Mouse (Mus musculus) hindbrain, embryonic 13.5 days (tissue): ENCODE measurements at regions not wholly inside any gene's neighbourhood (a gene's known extent, or its start where the extent isn't known, plus 50 kb on each side); places are given as distances from the start of the nearest gene placed in this dataset.

Source experiments
- ATAC-seq: fragments of 200-750 bp; cut with Nextera tagmentation; 2 replicates; pipeline ENCODE4 v1.8.0; 2017; ENCODE audit warnings: moderate TSS enrichment; ENCODE audit not compliant: low FRiP score
- H3K27ac ChIP-seq: fragments of 300-500 bp; sonication (generic); 2 replicates; pipeline ENCODE4 v1.5.1; 2015; ENCODE audit warnings: inconsistent platforms, mild to moderate bottlenecking, moderate library complexity
- H3K27me3 ChIP-seq: fragments of 300-500 bp; sonication (generic); 2 replicates; pipeline ENCODE4 v1.6.1; 2015; ENCODE audit warnings: mild to moderate bottlenecking, inconsistent platforms
- H3K36me3 ChIP-seq: fragments of 300-500 bp; sonication (generic); 2 replicates; pipeline ENCODE4 v1.6.1; 2015; ENCODE audit warnings: mild to moderate bottlenecking, inconsistent platforms
- H3K4me1 ChIP-seq: fragments of 300-500 bp; sonication (generic); replicated peaks from 2 replicates; pipeline ENCODE4 v1.6.1; 2015; ENCODE audit warnings: inconsistent platforms
- H3K4me2 ChIP-seq: fragments of 300-500 bp; sonication (generic); 2 replicates; pipeline ENCODE4 v1.6.1; 2015; ENCODE audit warnings: inconsistent platforms, mild to moderate bottlenecking, moderate library complexity
- H3K4me3 ChIP-seq: fragments of 300-500 bp; sonication (generic); 2 replicates; pipeline ENCODE4 v1.5.1; 2015; ENCODE audit warnings: mild to moderate bottlenecking, inconsistent platforms
- H3K9ac ChIP-seq: fragments of 300-500 bp; sonication (generic); 2 replicates; pipeline ENCODE4 v1.6.1; 2015; ENCODE audit warnings: mild to moderate bottlenecking, inconsistent platforms
- H3K9me3 ChIP-seq: fragments of 300-500 bp; sonication (generic); 2 replicates; pipeline ENCODE4 v1.6.1; 2016; ENCODE audit warnings: inconsistent platforms
- WGBS: fragments of 180-500 bp; shearing (Covaris S2); methylation state at CpG from one replicate; pipeline ENCODE4 v1.1.7; 2015; 5-methylcytosine and 5-hydroxymethylcytosine counted together

DNA sequence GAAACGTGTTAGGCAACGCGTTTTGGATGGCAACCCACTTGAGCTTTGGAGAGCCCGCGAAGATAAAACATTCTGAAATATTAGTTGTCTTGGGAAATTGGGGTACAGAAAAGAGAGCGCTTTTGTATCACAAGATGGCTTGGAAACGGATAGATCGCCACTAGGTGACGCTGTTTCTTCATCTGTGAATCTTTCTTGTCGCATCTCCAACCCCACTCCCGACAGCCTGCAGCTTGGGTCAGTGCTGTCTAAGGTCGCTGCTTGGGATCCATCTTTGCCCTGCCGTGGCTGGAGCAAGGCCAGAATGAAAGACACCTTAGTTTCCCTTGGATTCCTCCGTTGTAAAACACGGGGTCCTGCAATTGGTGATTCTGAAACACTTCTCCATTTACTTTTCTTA lies 88.3 kb downstream of the Aldh8a1 start:
- Histone ChIP-seq H3K36me3 (no peaks in the 10 kb centered on the region), H3K4me3 (no peak overlapping the region), H3K9ac (no peak overlapping the region; the same call in 1 of the 2 replicates), H3K4me2 (peak overlapping the region; percentile 35), H3K9me3 (no peaks in the 10 kb centered on the region), H3K4me1 (peaks cover 12% of the 10 kb centered on the region; the same call in 1 of the 2 replicates), H3K27ac (no peak overlapping the region), H3K27me3 (peaks cover 37% of the 10 kb centered on the region)
- ATAC-seq = peak; percentile 79
- 3% methylated on average over 15 of the region's 15 CpGs for WGBS

DNA sequence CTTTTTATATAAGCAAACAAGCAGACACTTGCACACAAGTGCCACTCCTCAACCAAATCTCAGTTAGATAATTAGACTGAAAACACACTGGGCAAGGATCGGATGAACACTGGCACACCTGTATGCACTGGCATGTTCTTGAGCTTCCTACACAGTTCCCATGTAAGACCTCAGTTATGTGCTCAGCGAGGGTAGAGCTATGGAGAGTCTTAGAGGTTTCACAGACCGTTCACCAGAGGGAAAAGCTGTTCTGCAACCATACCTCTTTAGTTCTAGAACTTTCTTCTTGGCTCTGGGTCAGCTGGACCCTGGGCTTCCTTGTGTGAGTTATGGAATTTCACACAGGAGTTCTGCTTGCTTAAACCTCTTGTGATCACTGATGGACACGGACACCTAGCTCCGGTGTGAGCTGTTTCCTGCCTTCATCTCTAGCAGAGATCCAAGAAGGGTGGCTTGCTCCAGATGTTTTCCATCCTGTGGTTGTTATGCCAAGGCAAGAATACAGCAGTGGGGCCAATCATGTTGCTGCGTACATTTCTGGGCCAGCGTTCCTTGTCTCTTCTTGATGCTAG lies 88.8 kb downstream of the Aldh8a1 start:
- ATAC-seq = no peak
- H3K4me1 ChIP-seq = 0 out of 2 replicates have a peak, but pooled peaks cover 8% of the 10 kb centered on the region
- no peak overlapping the region for H3K9ac ChIP-seq
- H3K27me3 ChIP-seq = peaks cover 42% of the 10 kb centered on the region
- H3K36me3 ChIP-seq = no peaks in the 10 kb centered on the region
- no peaks in the 10 kb centered on the region for H3K9me3 ChIP-seq
- WGBS = 72% methylated on average over 7 of the region's 7 CpGs
- no peak overlapping the region for H3K4me3 ChIP-seq
- no peak overlapping the region for H3K27ac ChIP-seq
- no peak overlapping the region for H3K4me2 ChIP-seq

DNA sequence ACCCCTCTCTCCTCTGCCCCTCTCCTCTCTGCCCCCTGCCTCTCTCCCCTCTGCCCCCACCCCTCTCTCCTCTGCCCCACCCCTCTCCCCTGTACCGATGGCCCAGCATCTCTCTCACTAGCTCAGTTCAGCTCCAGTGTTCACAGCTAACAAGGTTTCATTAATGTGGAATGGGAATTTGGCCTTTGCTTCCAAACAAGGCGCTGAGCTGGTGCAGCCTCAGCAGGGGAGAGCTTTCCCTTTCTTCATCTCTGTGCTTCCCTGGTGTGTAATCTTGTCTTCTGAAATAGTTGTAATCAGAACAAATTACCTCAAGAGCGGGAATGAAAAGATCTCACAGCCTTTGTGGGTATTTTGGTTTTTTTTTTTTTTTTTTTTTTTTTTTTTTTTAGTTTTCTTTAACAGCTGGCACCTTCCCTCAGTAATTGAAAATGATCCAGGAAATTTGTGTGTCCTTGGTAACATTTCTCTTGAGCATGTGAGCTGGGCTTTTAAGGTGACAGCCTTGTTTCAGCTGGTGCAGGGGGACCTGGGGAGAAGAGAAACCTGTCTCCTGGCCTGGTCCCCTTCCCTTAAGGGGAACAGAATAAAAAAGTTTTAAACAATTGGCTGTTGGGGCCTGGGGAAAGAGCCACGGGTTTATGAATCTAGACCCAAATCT lies 90.5 kb downstream of the Aldh8a1 start:
- Histone ChIP-seq H3K4me3 (no peak overlapping the region), H3K9me3 (no peaks in the 10 kb centered on the region), H3K36me3 (no peaks in the 10 kb centered on the region), H3K4me1 (0 out of 2 replicates have a peak, but pooled peaks cover 8% of the 10 kb centered on the region), H3K4me2 (no peak overlapping the region), H3K9ac (no peak overlapping the region), H3K27ac (no peak overlapping the region), H3K27me3 (peaks cover 44% of the 10 kb centered on the region)
- no peak for ATAC-seq
- 21% methylated on average over 4 of the region's 4 CpGs for WGBS

DNA sequence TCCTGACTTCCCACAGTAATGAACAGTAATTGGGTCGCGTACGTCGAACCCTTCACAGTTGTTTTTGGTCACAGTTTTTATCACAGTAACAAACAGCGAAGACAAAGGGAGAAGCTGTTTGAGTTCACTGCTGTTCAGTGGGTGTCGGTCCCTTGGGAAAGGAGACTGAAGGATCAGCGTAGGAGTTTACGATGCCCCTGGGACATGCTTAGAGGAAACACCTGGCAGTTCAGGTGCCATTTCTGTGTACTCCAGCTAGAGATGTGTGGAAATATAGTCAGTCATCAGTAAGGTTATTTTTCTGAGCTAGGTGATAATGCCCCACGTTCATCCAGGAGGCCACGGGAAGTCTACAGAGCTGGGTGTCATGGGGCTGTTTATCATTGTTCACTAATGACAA lies 91.3 kb downstream of the Aldh8a1 start:
- H3K9me3 ChIP-seq = no peaks in the 10 kb centered on the region
- no peak overlapping the region for H3K4me3 ChIP-seq
- no peak overlapping the region for H3K9ac ChIP-seq
- no peak overlapping the region for H3K27ac ChIP-seq
- no peak for ATAC-seq
- no peaks in the 10 kb centered on the region for H3K36me3 ChIP-seq
- 0 out of 2 replicates have a peak, but pooled peaks cover 8% of the 10 kb centered on the region for H3K4me1 ChIP-seq
- WGBS = 75% methylated on average over 10 of the region's 10 CpGs
- no peak overlapping the region for H3K4me2 ChIP-seq
- H3K27me3 ChIP-seq = peaks cover 40% of the 10 kb centered on the region

DNA sequence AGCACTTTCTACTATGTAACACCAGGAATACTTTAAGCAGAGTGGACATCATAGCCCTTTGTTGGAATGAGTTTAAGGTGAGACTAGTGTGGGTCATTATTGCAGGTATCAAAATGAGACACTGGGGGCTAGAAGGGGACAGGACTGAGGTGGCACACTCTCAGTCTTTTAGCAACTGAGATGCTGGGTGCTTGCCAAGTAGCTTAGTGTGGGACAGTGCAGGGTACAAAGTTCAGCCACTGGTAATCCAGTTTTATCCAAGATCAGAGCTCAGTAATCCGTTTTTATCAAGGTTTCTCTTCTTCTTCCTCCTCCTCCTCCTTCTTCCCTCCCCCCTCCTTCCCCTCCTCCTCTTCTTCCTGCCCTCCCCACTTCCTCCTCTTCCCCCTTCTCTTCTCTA lies 92.9 kb downstream of the Aldh8a1 start:
- no peaks in the 10 kb centered on the region for H3K36me3 ChIP-seq
- H3K4me3 ChIP-seq = no peak overlapping the region
- ATAC-seq = no peak
- H3K4me2 ChIP-seq = no peak overlapping the region
- no peaks in the 10 kb centered on the region for H3K9me3 ChIP-seq
- peaks cover 31% of the 10 kb centered on the region for H3K27me3 ChIP-seq
- H3K9ac ChIP-seq = no peak overlapping the region
- 75% methylated on average over 1 of the region's 1 CpGs for WGBS
- H3K27ac ChIP-seq = no peak overlapping the region
- 0 out of 2 replicates have a peak, but pooled peaks cover 8% of the 10 kb centered on the region for H3K4me1 ChIP-seq

DNA sequence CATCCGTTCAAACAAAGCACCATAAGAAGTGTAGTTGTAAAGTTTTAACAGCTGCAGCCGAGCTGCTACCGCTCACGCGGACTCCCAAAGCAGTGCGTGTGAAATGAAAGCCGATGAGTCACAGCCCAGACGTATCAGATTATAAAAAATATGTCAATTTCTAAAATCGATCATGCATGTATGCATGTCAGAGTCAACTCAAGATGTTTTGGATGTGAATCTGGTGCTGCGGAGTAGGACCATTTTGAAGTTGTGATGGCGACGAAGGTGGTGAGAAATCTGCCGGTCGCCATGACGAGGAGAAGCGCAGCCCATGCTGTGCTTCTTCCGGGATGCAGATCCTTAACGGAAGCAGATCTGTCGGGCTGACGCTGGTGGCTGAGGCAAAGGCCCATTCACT lies 93.5 kb downstream of the Aldh8a1 start:
- H3K4me1 ChIP-seq = 0 out of 2 replicates have a peak, but pooled peaks cover 3% of the 10 kb centered on the region
- no peak overlapping the region for H3K4me2 ChIP-seq
- WGBS = 77% methylated on average over 20 of the region's 20 CpGs
- no peak overlapping the region for H3K9ac ChIP-seq
- H3K4me3 ChIP-seq = no peak overlapping the region
- no peak overlapping the region for H3K27ac ChIP-seq
- peaks cover 31% of the 10 kb centered on the region for H3K27me3 ChIP-seq
- no peaks in the 10 kb centered on the region for H3K9me3 ChIP-seq
- ATAC-seq = no peak
- H3K36me3 ChIP-seq = no peaks in the 10 kb centered on the region

DNA sequence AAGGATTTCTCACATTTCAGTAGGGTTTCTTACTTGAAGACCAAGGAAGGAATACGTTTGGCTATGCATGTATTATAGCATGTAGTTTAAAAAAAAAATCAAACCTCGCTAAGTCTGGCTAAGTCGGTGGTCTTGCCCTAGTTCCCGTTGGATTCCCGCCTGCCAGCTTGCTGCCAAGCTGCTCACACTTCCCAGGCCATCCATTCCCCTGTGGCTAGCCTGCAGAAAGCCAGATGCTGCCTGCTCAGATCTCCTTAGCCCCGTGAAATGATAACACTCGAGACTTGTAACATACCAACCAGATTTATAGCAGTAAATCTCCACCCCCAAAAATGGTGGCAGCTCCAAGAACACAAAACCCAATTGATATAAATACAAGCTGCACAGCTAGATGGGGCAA lies 97.2 kb downstream of the Aldh8a1 start:
- Histone ChIP-seq H3K27me3 (peaks cover 17% of the 10 kb centered on the region), H3K27ac (no peak overlapping the region), H3K9me3 (no peaks in the 10 kb centered on the region), H3K4me2 (no peak overlapping the region), H3K4me1 (no peaks in the 10 kb centered on the region), H3K36me3 (no peaks in the 10 kb centered on the region), H3K9ac (no peak overlapping the region), H3K4me3 (no peak overlapping the region)
- 70% methylated on average over 7 of the region's 7 CpGs for WGBS
- ATAC-seq = no peak

DNA sequence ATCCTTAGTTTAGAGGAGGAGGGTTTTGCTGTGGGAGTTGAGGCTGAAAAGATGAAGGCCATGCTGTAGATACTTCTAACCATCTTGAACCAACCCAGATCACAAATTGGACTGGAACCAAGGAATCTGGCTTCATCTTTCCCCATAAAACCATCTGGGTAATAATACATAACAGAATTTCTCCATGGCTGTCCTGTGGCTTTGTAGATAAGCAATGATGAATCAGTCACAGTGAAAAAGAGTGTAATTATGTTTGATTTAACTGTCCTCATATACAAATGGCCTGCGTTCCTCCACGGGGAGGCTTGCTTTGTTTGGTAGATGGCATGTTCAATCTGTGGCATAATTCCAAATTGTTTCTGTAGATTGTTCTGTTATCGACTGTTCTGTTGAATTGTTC lies 100.9 kb downstream of the Aldh8a1 start:
- H3K27me3 ChIP-seq = no peaks in the 10 kb centered on the region
- ATAC-seq = no peak
- 75% methylated on average over 3 of the region's 3 CpGs for WGBS
- H3K9ac ChIP-seq = no peak overlapping the region
- no peak overlapping the region for H3K4me2 ChIP-seq
- no peak overlapping the region for H3K4me3 ChIP-seq
- H3K27ac ChIP-seq = no peak overlapping the region
- no peaks in the 10 kb centered on the region for H3K4me1 ChIP-seq
- H3K36me3 ChIP-seq = no peaks in the 10 kb centered on the region
- H3K9me3 ChIP-seq = peaks cover 5% of the 10 kb centered on the region

DNA sequence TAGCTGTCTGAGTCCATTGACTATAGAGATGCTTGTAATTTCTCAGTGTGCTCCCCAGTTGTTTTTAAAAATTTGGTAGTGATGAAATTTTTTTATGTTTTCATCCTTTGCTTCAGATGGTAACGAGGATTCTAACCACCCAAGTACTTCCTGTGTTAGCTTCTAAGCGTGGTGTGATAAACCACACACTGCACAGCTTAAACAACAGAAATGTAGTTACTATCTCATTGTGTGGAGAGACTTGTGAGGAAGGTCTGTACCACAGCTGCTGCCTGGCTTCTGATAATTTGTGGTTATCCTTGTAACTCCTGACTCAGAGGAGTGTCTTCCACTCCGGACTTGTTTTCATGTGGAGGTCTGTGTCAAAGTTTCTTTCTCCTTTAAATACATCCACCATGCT lies 102.3 kb downstream of the Aldh8a1 start:
- Histone ChIP-seq H3K4me1 (no peaks in the 10 kb centered on the region), H3K36me3 (no peaks in the 10 kb centered on the region), H3K4me2 (no peak overlapping the region), H3K27ac (no peak overlapping the region), H3K27me3 (no peaks in the 10 kb centered on the region), H3K9me3 (peaks cover 5% of the 10 kb centered on the region), H3K9ac (no peak overlapping the region), H3K4me3 (no peak overlapping the region)
- no peak for ATAC-seq
- 91% methylated on average over 3 of the region's 3 CpGs for WGBS

DNA sequence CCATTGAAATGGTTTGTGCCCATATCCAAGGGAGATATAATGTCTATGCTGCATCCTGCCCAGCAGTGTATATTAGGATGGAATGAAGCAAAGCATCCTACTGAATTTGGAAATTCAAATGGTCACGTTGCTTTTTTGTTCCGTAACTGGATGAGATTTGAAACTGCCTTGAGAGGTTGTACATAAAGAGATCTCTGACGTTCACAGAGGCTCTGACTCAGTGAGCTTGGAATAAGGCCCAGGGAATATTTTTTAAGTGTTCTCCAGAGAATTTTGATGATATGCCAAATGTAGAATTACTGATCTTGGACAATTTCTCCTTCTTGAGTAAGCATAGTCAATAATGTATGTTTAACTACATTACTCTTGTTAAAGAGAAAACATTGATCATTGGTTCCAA lies 104.2 kb downstream of the Aldh8a1 start:
- ATAC-seq = no peak
- Histone ChIP-seq H3K27ac (no peak overlapping the region), H3K4me3 (no peak overlapping the region), H3K4me1 (no peaks in the 10 kb centered on the region), H3K27me3 (no peaks in the 10 kb centered on the region), H3K4me2 (no peak overlapping the region), H3K9me3 (peaks cover 5% of the 10 kb centered on the region), H3K9ac (no peak overlapping the region), H3K36me3 (no peaks in the 10 kb centered on the region)
- WGBS = 97% methylated on average over 3 of the region's 3 CpGs

DNA sequence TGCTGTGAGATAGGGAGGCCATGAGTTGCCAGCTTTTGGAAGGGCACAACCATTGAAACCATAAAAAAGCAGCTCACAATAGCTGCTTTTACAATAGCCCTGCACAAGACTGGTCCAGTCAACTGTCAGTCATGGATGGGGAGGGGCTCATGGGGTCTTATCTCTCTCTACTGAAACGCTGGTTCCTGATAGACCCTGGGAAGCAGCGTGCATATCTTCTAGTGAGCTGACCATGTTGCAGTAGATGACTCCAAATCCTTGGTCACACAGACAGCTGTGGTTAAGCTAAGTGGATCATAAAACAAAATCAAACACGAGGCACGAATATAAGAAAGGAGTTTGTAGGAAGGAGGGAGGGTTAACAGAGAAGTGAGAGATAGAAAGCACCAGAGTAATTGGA lies 105.0 kb downstream of the Aldh8a1 start:
- Histone ChIP-seq H3K27me3 (no peaks in the 10 kb centered on the region), H3K9ac (no peak overlapping the region), H3K4me1 (no peaks in the 10 kb centered on the region), H3K4me3 (no peak overlapping the region), H3K27ac (no peak overlapping the region), H3K36me3 (no peaks in the 10 kb centered on the region), H3K4me2 (no peak overlapping the region), H3K9me3 (peaks cover 5% of the 10 kb centered on the region)
- ATAC-seq = no peak
- 73% methylated on average over 4 of the region's 4 CpGs for WGBS

DNA sequence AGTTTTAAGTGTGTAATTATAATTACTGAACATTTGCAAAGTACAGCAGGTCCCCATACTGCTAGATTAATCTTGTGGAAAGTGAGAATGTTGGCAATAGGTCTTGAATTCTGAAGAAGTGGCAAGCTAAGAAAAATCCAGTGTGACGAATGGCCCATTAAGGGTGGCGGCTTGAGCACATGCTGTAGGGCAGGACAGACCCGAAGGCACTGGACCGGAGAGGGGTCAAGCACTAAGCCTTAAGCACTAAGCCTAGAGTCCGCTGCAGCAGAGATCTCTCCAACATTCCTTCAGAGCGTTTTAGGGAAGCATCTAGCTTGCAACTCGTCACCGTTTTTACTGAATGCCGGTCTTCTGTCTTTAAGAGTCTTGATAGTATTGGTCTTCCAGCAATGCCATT lies 105.6 kb downstream of the Aldh8a1 start:
- H3K4me3 ChIP-seq = no peak overlapping the region
- no peak for ATAC-seq
- no peaks in the 10 kb centered on the region for H3K36me3 ChIP-seq
- H3K4me1 ChIP-seq = no peaks in the 10 kb centered on the region
- no peak overlapping the region for H3K9ac ChIP-seq
- WGBS = 83% methylated on average over 9 of the region's 9 CpGs
- H3K27me3 ChIP-seq = no peaks in the 10 kb centered on the region
- peaks cover 5% of the 10 kb centered on the region for H3K9me3 ChIP-seq
- no peak overlapping the region for H3K4me2 ChIP-seq
- H3K27ac ChIP-seq = no peak overlapping the region

DNA sequence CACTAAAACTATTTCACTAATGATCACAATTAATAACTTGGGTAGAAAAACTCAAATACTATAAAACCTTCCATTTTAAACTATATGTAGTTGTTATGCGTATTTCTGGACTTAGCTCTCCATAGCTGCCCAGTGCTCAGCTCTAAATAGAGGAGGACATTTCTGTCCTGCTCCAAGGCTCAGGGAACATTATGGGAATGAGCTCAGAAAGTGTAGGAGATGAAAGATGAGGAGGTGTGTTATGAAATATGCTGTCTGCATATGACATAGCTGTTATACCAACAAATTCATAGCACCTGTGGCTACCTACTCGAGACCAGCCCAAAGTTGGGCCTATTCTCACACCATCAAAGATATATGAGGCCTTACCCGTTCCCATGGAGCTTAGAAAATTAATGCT lies 106.3 kb downstream of the Aldh8a1 start:
- Histone ChIP-seq H3K4me3 (no peak overlapping the region), H3K36me3 (no peaks in the 10 kb centered on the region), H3K9me3 (peaks cover 5% of the 10 kb centered on the region), H3K27ac (no peak overlapping the region), H3K9ac (no peak overlapping the region), H3K27me3 (no peaks in the 10 kb centered on the region), H3K4me2 (no peak overlapping the region), H3K4me1 (no peaks in the 10 kb centered on the region)
- 96% methylated on average over 3 of the region's 3 CpGs for WGBS
- no peak for ATAC-seq
